Mouse (Mus musculus): Measurements from ENCODE around the gene 0610030E20Rik.

The 0610030E20Rik gene

DNA sequence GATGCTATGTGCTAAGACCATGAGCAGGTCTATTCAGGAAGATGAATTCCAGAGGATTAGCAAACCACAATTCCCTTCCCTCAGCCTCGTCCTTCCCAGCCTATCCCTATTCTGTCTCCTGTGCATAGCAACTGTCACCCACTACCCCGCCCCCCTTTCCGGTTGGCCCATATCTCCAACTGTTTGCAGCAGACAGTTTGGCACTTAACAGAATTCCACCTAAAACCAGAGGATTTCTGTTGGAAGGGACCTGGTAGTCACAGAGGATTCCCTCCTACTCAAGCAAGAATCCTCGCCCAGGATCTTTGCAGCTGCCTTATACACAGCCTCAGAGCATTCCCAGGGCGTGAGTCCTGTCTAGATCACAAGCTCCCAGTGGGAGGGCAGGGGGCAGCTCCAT, 24.0 kb downstream of the 0610030E20Rik start:
- no peak for DNase-seq (ENCODE audit: low spot score)

DNA sequence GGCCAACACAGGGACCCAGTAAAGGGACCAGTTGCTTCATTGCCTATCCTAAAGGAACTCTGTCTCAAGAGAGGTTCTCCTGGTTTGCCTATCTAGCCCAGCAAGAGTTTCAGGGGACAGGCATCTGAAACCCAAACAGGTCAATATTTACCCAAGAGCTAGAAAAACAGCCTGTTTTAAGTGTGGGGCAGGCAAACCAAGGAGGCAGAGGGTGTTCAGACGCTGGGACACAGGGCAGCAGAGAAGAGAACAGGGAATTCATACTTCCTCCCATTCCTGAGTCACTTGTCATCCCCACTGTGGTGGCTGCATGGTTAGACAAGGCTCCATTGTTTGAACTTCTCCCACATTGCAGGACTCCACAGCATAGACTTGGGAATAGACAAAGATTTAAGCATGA, 24.5 kb downstream of the 0610030E20Rik start:
- DNase-seq (ENCODE audit: low spot score), result no peak

DNA sequence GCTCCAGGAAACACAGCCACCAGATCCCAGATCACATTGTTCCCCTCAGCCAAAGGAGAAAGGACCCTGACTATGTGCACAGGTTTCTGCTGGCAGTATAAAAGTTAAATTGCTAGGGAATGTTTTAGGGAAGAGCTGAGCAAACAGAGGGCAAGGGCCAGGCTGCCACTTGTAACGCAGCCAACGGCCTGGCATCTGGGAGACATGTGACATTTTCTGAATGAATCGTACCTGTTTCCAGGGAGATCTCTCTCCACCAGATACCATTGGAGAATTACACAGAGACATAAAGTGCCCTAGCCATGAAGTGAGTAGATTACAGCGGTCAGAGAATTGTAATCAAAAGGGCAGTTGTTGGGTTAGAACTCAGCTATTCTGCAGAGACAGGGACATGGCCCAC, 26.1 kb downstream of the 0610030E20Rik start:
- DNase-seq (ENCODE audit: low spot score), result no peak

DNA sequence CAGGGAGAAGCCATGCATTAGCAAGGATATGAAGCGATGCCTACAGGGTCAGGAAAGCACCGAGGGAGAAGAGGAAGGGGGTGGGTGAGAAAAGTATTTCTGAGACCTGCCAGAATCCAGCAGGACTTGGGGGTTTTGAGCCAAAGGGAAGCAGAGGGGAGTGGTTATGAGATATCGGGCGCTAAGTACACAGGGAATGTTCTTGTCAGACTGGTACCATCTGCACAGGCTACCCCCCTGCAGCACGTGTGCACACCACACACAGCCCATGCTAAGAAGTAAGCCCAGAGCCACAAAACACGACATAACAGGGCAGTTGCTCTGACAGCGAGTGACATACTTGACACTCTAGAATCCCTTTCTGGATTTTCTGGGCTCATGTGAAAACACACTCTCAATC, 27.1 kb downstream of the 0610030E20Rik start:
- no peak for DNase-seq (ENCODE audit: low spot score)

- no peak for DNase-seq (ENCODE audit: low spot score)
These were observed 27.9 kb downstream of the 0610030E20Rik start for GRCm38 (mm10) chr6:72374820-72375563.

GRCm38 (mm10) chr6:72378510-72379234, 31.6 kb downstream of the 0610030E20Rik start:
- no peak for DNase-seq (ENCODE audit: low spot score)

DNA sequence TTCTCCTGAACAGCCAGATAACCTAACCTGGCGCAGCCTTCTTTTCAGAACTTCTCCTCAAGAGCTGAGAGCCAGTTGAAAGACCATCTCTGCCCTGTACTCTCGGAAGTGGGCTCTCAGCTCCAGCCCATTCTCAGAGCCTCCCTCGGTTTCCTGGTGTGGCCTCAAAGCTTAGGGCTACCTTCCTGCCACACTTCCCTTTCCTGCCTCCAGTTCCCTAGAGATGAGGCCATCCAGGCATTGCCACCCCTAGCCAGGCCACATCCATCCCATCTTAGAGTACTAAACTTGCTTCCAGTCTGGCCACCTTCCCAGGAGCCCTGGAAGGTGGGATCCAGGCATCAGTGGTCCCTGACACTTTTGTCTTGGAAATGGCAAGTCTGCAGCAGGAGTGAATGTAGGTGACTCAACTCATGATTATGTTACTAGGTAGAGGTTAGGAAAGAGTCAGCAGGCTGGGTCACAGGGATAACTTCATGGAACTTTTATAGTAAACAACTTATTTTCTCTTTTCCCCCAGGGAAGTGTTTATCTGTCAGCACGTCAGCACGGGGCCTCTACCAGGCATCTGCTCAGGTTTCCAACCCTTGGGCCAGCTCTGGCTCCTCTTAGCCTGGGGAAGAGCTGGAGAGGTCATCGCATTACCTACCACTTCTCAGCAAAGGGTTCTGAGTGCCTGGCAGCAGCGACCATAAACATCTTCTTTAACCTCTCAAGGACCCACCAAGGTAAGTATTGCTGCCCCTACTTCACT, 32.4 kb downstream of the 0610030E20Rik start:
- DNase-seq (ENCODE audit: low spot score), result no peak

DNA sequence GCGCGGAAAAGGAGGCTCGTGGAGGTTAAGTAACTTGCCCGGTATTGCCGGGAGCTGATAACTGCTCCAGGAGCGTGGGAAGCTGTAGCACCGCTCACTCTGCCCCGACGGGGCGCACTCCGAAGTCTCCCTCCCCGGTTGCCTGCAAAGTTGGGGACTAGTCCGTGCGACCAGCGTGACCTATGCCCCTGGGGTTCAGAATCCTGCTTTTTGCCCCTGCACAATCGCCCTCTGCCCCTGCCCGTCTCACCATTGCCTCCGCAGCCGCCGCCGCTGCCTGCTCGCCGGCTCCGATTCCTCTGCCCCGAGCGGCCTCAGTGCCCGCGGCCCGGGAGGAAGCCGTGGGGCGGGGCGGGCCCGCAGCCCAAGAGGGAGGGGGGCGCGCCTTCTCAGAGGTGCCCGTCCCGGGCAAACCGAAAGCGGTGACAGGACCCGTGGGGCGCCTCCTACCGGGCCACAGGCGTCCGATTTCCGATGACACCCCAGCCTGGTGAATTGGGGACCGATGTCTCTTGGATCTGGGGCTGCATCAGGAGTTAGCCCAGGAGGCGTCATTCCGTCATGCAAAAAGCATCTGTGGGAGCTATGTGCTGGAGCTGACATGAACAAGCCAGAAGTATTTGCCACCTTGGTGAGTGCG, 33.1 kb downstream of the 0610030E20Rik start, which contains the start of gene Vamp5:
Vamp5 (minus strand) TSS at position 338 of the 640 bp plus-strand sequence.
- peak; percentile 79 for DNase-seq (ENCODE audit: low spot score)

- DNase-seq (ENCODE audit: low spot score), result no peak
These were observed 35.4 kb downstream of the 0610030E20Rik start for GRCm38 (mm10) chr6:72382494-72382893.

- DNase-seq (ENCODE audit: low spot score), result no peak
These were observed 36.2 kb downstream of the 0610030E20Rik start for GRCm38 (mm10) chr6:72383142-72383820.

- no peak for DNase-seq (ENCODE audit: low spot score)
These were observed 36.8 kb downstream of the 0610030E20Rik start for GRCm38 (mm10) chr6:72383952-72384351.

- no peak for DNase-seq (ENCODE audit: low spot score)
These were observed 38.1 kb downstream of the 0610030E20Rik start for GRCm38 (mm10) chr6:72385258-72385657.

- DNase-seq (ENCODE audit: low spot score), result no peak
These were observed 39.4 kb downstream of the 0610030E20Rik start for GRCm38 (mm10) chr6:72386561-72386960.

DNA sequence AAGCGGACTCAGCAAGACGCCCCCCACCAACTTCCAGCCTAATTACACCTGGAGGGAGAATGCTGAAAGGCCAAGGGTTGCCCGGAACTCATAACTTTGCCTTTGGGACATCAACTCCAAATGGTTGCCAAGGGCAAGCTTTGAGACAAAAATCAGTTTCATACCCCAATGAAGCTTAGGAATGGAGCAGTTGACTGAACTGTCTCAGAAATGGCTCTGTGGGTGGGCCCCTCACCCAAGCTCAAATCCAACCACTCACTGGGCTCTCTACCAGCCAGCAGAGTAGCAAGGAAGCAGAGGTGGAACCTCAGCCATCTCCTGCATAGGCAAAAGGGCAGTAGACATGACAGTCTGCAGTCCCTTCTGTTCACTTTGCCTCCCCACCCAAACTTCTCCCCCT, 40.7 kb downstream of the 0610030E20Rik start:
- DNase-seq (ENCODE audit: low spot score), result no peak

DNA sequence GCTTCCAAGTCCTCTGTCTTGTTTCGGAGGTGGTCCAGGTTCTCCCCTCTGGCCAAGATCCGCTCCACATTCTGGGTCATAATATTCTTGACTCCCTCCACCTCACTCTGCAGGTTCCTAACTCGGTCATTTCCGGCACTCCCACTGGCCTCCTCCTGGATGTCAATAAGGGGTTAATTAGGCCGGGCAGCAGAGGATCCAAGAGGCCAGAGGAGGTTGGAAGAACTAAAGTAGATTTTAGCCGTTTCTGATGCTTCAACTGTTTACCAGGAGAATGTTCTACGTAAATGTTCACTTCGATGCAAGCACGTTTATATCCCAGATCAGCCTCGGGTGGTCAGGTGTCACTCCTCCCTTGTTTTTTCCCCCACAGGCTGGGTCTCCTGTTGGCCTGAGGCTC, 41.1 kb downstream of the 0610030E20Rik start:
- no peak for DNase-seq (ENCODE audit: low spot score)

- no peak for DNase-seq (ENCODE audit: low spot score)
These were observed 41.7 kb downstream of the 0610030E20Rik start for GRCm38 (mm10) chr6:72388791-72389329.

- peak; percentile 38 for DNase-seq (ENCODE audit: low spot score)
These were observed 42.4 kb downstream of the 0610030E20Rik start for GRCm38 (mm10) chr6:72389471-72389940.

- DNase-seq (ENCODE audit: low spot score), result peak; percentile 75
These were observed 43.0 kb downstream of the 0610030E20Rik start, which contains the start of gene Vamp8 for GRCm38 (mm10) chr6:72389941-72390771. TSS of gene Vamp8 (minus strand) at chr6:72390703.

GRCm38 (mm10) chr6:72390795-72391521, 43.8 kb downstream of the 0610030E20Rik start:
- no peak for DNase-seq (ENCODE audit: low spot score)

All from urinary bladder, postnatal 25 days (tissue).